Mouse (Mus musculus): ENCODE data around the gene Tmem88.
"Not testable (repeated sequence)": the region's sequence is repeated elsewhere in the genome, so short reads cannot be mapped to it uniquely, and the experiment has no call there.

Tmem88 gene

DNA sequence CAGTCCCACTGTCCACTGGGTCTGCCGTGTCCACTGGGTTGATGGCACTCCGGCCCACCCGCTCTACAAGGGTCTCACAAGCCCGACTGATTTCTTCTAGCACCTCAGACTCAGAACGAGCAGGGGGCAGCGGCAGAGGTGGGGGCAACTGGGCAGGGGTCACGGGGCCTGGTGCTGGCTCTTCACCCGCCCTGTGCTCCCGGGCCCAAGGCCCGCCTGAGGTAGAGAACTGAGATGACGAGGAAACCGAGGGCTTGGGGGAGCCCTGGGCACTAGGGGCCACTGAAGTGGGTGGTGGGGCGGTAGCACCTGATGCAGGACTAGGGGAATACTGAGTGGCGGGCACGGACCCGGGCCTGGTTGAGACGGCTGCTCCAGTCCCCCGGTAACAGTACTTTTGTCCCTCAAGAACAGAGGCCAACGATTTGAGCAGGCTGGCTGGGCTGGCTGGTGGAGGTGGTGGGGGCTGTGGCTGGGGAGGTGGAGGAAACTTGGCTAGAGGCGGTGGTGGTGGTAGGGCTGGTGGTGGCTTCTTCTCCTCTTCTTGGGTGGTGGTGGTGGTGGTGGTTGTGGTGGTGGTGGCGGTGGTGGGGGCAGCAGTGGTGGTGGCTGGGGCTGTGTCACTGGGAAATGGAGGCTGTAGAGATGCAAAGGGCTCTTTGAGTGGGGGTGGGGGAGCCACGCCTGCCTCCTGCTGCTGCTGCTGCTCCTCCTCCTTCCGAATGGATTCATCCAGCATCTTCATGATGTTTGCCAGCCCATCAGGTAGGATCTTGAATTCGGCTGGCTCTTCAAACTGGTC lies 6.8 kb upstream of the Tmem88 start:
- in situ Hi-C loops (cut with MseI, MboI) = loop anchor here (10.0 kb wide), 1 partner anchor 110 kb away; no protein-coding TSS in a partner anchor

DNA sequence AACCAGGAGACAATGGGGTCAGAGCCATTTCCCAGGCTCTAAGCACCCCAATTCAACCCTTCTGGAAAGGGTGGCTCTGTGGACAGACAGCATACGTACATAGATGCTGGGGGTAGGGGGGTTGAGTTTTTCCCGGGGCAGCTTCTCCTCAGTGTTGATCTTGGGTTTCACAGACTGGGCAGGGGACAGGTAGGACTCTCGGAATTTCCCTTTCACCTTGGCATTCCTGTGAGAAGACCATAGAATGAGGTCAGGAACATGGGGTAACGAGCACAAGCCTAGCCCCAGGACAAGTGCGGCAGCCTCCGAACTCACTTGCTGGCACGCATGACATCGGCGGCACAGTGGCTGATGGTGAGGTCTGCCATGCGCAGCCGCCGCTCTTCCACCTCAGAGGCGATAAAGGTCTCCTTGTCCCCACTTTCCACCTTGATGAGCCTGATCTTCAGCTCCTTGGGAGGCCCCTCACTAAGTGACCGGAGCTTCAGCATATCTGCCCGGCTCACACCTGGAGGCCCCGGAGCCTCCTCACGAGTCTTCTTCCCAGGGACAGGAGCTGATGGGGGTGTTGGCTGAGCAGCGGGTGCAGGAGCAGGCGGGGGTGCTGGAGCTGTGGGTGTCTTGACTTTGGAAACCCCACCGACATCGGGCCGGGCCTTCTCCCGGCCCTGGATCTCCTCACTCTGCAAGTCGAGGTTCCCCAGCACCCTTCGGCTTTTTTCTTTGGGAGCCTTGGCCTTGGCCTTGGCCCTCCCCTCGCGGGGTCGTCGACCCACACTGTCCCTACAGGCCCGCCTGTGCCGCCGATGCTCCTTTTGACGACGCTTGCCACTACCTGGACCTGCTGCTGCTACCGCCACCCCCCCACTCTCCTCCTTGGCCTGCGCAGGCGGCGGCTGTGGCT lies 5.9 kb upstream of the Tmem88 start:
- in situ Hi-C loops (cut with MseI, MboI) = loop anchor here (10.0 kb wide), 1 partner anchor 111 kb away; no protein-coding TSS in a partner anchor

DNA sequence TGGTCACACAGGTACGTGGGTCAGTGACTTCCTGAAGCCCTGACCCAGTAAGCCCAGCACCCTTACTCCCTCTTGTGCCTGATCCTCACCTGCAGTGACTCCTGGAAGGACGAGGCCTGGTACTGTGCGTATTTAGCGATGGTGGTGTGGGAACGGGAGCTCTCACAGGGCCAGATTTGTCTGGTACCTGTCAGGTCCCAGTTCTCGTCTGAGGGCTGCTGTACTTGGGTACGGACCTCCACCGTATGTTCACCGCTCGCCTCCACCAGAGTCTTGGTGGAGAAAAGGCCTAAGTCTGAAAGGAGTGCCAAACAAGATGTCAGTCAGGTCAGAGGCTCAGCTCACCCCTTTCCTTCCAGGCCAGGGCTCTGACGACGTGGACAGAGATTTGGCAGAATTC lies 4.0 kb upstream of the Tmem88 start:
- in situ Hi-C loops (cut with MseI, MboI) = loop anchor here (10.0 kb wide), 1 partner anchor 113 kb away; no protein-coding TSS in a partner anchor

DNA sequence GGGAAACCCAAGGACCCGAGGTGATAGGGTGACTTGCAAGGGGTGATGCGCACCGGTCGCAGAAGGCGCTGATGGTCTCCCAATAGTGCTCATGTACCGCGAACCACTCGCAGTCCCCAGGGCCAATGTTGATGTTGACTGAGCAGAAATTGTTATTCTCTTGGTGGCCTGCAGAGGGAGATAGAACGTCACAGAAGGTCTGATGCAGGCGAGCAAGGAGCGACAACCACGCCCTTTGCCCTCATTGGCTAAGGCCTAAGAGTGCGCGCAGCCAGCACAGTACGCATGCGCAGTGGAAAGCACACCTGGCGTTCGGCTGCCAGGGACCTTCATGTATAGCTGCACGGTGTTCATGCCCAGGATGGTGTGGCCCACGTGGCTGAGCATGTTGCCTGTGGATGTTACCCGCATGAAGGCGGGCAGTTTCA lies 3.2 kb upstream of the Tmem88 start:
- in situ Hi-C loops (cut with MseI, MboI) = loop anchor here (10.0 kb wide), 1 partner anchor 114 kb away; no protein-coding TSS in a partner anchor

DNA sequence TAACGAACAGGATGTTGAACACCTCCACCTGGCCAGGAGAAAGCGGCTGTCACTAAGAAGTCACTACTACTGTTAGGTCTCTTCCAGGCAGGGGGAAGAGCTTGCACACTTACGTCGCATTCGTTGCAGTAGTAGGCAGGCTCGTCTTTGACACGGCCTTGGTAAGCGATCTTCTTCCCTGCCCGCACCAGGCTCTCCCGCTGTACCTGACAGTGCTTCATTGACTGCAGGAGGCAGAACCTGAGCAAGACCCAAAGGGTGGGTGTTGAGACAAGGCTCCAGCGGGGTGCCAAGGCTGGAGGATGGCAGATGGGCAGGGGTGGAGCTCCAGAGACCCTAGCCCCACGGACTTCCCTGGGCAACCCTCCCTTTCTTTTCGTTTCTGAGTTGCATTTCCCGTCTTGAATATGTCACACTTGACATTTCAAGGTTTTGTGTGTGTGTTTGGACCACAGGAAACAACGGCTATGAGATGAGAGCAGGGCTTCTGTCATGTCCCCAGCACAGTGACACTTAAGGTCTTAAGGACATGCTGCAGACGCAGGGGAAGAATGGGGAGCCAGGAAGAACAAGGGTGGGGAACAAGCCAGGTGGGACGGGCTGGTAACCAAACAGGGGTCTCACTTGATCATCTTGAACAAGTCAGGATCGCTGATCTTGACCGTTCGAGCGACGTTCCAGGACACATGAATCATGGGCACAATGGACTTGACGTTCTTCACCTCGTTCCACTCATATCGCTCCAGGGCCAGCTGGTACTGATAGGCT lies 2.2 kb upstream of the Tmem88 start:
- in situ Hi-C loops (cut with MseI, MboI) = loop anchor here (10.0 kb wide), 1 partner anchor 115 kb away; no protein-coding TSS in a partner anchor

DNA sequence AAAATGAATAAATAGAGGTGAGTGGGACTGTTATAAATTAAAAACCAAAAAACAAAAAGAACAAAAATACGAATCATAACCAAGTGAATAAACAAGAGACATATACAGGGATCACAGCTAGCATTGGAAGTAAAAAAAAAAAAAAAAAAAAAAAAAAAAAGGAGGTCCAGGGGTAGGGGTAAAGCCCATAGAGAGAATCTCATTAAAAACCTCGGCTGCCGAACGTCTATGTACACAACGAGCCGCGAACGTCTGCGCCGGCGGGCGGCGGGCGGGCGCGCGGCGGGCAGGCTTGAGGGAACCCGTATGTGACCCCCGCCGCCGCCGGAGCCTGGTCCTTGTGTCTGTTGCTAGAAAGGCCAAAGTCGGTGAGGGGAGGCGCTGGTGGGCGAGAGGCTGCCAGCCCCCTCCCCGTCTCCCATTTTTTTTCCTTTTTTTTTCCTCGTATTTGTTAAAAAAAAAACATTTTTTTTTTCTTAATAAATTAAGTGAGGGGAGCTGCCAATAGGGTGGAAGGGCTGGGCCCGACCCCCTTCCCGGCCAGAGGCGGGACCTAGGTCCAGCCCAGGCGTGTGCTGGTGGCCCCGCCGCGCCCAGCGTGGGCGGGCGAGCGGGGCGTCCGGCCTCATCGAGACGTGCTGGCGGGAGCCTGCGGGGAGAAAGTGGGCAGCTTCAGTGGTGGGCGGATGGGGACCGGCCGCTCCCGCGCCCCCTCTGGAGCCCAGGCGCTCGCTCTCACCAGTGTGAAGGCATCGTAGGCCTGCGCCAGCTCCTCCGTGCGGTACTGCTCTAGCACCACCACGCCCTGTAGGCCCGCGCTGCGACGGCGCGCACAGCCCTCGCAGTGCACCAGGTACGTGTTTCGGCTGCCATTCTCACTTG lies 1.4 kb upstream of the Tmem88 start:
- in situ Hi-C loops (cut with MseI, MboI) = loop anchor here (10.0 kb wide), 1 partner anchor 115 kb away; no protein-coding TSS in a partner anchor

DNA sequence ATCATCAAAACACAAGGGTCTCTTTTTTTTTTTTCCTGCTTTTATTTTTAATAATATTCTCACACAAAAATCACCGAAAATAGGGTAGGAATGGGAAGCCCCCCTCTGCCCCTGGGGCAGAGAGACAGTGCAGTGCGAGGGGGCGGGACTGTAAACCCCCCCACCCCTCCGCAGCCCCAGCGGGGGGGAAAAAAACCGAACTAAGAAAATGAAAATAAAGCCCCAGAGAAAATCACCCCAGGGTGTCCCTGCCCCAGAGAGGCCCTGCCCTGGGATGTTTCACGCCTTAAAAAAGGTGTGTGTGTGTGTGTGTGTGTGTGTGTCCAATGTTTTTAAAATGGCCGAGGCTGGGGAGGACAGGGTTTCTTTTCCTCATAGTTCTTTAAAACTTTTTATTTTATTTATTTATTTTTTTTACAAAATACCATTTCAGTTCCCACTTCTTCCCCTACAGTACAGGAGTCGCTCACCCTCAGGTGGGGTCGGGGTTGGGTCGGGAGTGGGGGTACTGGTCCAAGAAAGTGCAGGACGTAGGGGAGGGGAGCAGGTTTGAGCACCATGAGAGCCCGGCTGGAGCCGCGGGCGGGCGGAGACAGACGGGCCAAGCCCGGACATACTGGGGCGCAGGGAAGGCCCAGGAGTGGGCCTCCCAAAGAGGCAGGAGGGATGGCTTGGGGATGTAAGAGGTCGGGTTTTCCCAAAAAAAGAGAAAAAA lies 609 bp upstream of the Tmem88 start:
- in situ Hi-C loops (cut with MseI, MboI) = no loop called here

DNA sequence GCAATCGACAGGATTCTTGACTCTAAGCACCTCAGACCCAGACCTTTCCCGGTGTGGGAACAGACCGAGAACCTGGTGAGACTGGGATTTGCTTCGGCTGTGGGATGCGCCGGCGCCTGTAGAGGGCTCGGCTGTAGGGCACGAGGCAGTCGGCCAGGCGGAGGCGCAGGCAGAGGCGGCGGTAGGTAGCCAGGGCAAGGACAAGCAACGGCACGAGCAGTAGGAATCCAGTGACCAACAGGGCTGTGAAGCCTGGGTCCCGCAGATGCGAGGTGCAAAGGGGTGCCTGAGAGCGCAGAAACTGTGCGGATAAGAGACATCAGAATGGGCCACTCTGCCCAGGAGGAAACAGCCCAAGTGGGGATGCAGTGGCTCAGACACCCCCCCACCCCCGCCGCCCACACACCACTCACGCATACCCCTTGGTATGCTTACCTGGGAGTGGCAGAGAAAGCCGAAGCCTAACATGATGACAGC lies 415 bp downstream of the Tmem88 start:
- in situ Hi-C loops (cut with MseI, MboI) = no loop called here

DNA sequence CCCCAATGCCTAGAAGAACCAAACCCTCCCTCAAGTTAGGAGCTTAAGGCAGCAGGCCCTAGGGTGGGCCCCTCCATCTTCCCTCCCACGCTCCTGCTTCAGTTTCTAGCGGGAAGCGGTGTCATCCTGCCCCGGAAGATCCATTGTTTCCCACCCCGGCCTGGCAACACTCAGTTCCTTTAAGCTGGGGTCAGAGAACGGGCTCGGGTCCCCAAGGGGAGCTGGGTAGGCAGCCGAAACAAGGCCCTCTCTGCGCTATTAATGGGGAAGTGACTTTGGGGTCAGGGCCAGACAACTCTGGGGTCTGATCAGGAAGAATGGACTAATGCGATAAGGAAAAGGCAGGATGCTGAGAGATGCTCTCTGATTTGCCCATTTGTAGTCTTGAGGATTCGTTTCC lies 1.3 kb downstream of the Tmem88 start:
- in situ Hi-C loops (cut with MseI, MboI) = no loop called here

DNA sequence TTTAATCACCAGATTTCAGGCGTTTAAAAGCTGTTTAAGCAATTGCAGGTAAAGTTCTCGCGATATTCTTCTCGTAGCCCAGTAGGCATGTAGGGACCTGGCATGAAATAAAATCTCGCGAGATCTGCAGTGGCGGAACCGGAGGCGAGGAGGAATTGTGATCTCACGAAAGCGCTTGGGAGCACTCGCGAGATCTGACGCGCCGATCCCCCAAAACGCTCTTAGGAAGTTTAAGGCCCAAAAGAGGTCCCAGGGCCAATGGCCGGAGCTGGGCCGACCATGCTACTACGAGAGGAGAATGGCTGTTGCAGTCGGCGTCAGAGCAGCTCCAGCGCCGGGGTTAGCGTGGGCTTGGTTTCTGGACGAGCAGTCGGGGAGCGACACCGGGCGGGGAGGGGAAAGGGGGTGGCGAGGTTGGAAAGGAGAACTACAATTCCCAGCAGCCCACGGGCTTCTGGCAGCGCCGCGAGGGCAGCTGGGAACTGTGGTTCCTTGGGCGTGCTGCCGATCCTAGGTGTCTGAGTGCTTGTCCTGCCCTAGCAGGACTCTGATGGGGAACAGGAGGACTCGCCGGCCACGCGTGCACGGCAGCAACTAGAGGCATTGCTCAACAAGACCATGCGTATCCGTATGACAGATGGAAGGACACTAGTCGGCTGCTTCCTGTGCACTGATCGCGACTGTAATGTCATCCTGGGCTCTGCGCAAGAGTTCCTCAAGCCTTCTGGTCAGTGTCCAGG lies 2.2 kb downstream of the Tmem88 start:
- in situ Hi-C loops (cut with MseI, MboI) = no loop called here

DNA sequence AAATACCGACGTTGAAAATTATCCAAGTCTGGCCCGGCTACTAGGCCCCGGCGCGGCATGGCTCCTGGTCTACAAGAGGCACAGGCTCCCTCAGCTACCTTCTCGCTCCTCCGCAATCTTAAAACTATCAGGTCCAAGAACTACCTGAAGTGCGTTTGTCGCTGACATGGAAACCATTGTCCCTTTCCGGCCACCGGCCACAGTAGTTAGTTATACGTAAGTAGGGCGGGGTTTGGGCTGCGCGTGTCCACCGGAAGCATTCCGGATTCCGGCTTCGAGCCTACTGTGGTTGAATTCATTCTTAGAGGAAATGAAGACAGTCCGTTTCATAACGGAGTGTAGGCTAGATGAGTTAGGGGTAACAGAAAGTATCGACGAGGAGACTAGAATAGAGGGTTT lies 2.8 kb downstream of the Tmem88 start, which contains the start of the genes Naa38 and Cyb5d1:
TSS of gene Naa38 (plus strand) at position 253 of the 399 bp plus-strand sequence.
TSS of gene Cyb5d1 (minus strand) at position 397 of the 399 bp plus-strand sequence.
- in situ Hi-C loops (cut with MseI, MboI) = not testable (repeated sequence)

DNA sequence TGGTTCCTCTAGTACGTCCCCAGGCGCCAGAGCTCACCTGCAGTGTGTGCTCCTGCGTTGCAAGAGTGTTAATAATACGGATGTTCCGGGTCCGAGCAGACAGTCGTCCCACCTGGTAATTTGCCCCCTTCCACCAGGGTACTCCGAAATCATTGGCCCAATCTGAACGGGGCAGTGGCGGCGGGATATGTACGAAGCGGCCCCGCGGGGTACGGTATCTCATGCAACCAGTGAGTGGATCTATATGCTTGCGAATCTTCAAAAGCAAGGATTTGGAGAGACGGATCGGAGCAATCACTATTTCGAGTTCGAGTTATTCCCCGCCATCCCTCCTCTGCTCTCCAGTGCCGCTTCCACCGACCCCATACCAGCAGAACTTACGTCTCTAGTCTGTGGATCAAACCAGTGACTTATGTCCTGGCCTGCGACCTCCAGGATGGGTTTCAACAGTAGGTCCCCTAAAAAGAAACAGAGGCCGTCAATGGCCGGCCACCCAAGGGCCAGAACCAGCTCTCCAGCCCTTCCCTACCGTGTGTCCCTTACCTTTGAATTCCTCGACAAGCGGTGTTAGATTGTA lies 3.4 kb downstream of the Tmem88 start:
- in situ Hi-C loops (cut with MseI, MboI) = not testable (repeated sequence)

DNA sequence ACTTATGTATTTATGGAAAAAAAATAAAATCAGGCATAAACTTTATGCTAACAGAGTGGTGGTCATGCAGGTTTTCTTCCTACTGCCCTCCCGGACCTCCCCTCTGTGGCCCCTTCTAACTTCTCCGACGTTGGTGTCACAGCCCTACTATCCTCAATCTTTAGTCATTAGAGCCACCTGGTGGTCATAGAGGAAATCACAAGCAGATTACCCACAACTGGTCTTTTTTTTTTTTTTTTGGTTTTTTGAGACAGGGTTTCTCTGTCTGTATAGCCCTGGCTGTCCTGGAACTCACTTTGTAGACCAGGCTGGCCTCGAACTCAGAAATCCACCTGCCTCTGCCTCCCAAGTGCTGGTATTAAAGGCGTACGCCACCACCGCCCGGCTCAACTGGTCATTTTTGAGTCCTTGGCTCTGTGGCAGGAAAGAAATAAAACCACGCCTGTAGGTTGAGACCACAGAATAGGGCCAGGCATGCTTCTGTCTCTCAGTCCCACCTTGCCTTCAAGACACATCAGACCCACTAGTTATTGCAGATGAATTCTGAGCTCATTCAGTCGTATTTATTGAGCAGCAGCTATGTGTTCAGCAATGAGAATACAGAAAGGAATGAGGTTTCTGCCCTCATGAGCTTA lies 7.5 kb downstream of the Tmem88 start:
- in situ Hi-C loops (cut with MseI, MboI) = no loop called here

DNA sequence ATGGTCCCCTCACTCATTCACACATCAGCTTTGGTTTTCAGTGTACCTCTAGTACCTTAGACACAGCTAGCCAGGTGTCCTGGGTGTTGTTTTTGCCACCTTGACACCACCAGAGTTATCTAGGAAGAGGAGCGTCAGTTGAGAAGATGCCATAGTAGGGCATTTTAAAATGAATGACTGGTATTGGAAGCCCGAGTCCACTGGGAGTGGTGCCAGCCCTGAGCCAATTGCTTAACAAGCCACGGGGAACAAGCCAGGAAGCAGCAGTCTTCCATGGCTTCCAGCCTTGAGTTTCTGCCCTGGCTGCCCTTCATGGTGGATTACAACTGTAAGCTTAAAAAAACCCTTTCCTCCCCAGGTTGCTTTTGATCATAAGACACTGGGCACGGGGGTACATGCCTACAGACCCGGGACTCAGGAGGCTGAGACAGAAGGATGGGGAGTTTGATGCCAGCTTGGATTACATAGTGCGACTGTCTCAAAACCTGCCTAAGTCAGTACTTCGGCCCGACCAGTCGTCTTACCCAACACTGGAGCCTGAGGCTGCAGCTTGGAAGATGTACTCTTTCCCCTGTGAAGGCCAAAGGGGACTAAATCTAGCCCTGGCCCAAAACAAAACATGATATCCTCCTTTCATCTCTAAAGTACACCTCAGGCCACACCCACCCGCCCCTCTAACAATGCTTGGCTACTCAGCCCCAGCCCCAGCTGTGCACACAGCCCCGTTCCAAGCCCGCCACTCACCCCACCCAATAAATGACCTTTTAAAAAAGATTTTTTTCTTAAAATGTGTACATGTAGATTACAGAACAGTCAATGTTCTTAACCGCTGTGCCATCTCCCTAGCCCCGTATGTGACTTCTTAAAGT lies 8.3 kb downstream of the Tmem88 start:
- in situ Hi-C loops (cut with MseI, MboI) = loop anchor here (5.0 kb wide), 2 partner anchors 122 to 127 kb away; no protein-coding TSS in a partner anchor

DNA sequence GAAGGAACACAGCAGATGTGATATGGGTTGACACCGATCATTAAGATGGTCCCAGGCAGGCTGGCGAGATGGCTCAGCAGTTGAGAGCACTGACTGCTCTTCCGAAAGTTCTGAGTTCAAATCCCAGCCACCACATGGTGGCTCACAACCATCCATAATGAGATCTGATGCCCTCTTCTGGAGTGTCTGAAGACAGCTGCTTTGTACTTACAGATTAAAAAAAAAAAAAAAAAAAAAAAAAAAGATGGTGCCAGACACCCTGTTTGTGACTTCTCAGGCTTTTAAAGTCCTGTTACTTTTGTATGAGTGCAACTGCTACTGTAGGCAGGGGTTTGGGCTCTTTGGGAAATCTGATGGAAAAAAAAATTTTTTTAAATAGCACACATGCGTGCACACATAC lies 9.4 kb downstream of the Tmem88 start:
- in situ Hi-C loops (cut with MseI, MboI) = loop anchor here (5.0 kb wide), 2 partner anchors 121 to 126 kb away; no protein-coding TSS in a partner anchor

DNA sequence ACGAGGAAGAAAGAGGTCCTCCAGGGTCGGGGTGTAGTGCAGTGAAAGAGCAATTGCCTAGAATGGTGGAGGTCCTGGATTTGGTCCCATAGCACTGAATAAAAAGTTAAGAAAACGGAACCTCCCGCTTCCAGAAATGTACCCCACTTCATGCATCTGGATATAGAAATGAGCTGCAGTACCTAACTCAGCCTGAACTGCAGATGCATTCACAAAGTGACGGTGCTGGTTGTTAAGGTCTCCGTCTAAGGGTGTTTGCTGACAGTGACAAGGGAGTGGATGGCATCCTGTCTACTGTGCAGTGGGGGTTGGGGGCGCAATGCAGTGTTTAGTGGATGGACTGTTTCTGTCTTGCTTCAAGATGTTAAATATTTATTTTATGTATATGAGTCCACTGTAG lies 11.3 kb downstream of the Tmem88 start:
- in situ Hi-C loops (cut with MseI, MboI) = loop anchor here (5.0 kb wide), 2 partner anchors 119 to 124 kb away; no protein-coding TSS in a partner anchor

DNA sequence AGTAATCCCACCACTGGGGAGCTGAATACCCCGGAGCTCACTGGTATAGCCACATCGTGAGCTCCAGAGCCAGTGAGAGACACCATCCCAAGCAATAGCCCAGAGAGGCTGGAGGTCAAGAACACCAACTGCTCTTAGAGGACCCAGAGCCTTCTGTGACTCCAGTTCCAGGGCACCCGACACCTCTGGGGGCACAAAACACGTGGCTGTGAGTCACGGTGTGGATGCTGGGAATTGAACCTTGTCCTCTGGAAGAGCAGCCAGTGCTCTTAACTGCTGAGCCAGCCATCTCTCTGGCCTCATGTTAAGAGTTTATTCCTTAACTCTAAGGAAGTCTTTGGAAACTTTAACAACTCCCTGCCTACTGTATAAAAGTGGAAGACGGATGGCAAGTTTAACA lies 13.1 kb downstream of the Tmem88 start:
- in situ Hi-C loops (cut with MseI, MboI) = loop anchor here (5.0 kb wide), 2 partner anchors 118 to 123 kb away; no protein-coding TSS in a partner anchor
